Mouse (Mus musculus) heart, embryonic 16.5 days (tissue): ENCODE data around the gene Prl7a2. TPM values are rescaled to one million over a fixed set of nuclear protein-coding genes. Genes with fewer than 3 reads are reported as not detected.

Experiments
- ATAC-seq: fragments of 200-750 bp; cut with Nextera tagmentation; replicated peaks from 2 replicates; pipeline ENCODE4 v1.8.0; 2017; ENCODE audit warnings: moderate number of reproducible peaks; ENCODE audit not compliant: insufficient read depth, low FRiP score; ENCODE audit errors: extremely low read depth
- H3K27ac ChIP-seq: fragments of 300-500 bp; sonication (generic); 2 replicates; pipeline ENCODE4 v1.5.1; 2014; ENCODE audit warnings: mild to moderate bottlenecking, low read length, control low read depth, moderate library complexity
- H3K27me3 ChIP-seq: fragments of 300-500 bp; sonication (generic); 2 replicates; pipeline ENCODE4 v1.6.1; 2014; ENCODE audit warnings: low read length, mixed read lengths; ENCODE audit not compliant: control insufficient read depth, insufficient read depth
- H3K36me3 ChIP-seq: fragments of 300-500 bp; sonication (generic); 2 replicates; pipeline ENCODE4 v1.6.1; 2014; ENCODE audit not compliant: control insufficient read depth, insufficient read depth
- H3K4me1 ChIP-seq: fragments of 300-500 bp; sonication (generic); 2 replicates; pipeline ENCODE4 v1.6.1; 2014; ENCODE audit warnings: low read length, mixed read lengths; ENCODE audit not compliant: control insufficient read depth, insufficient read depth
- H3K4me2 ChIP-seq: fragments of 300-500 bp; sonication (generic); 2 replicates; pipeline ENCODE4 v1.6.1; 2014; ENCODE audit warnings: low read depth, mild to moderate bottlenecking, control low read depth, low read length
- H3K4me3 ChIP-seq: fragments of 300-500 bp; sonication (generic); 2 replicates; pipeline ENCODE4 v1.5.1; 2014; ENCODE audit warnings: mild to moderate bottlenecking, control low read depth, low read length
- H3K9ac ChIP-seq: fragments of 300-500 bp; sonication (generic); 2 replicates; pipeline ENCODE4 v1.6.1; 2014; ENCODE audit warnings: low read length, control low read depth
- H3K9me3 ChIP-seq: fragments of 300-500 bp; sonication (generic); replicated peaks from 2 replicates; pipeline ENCODE4 v1.6.1; 2016; ENCODE audit warnings: low read length; ENCODE audit not compliant: control insufficient read depth
- WGBS: fragments of 180-500 bp; shearing (Covaris S2); extraction: QIAGEN DNeasy Blood & Tissue Kit; methylation state at CpG from one replicate; pipeline ENCODE4 v1.1.7; 2014; 5-methylcytosine and 5-hydroxymethylcytosine counted together
- polyA plus RNA-seq: library from polyadenylated mRNA; unstranded; fragments of >200 nt; fragmentation: Nextera tagmentation; extraction: Ambion mirVana; gene quantifications from 2 replicates; pipeline ENCODE4 v1.2.1, GENCODE M21; 2015

Prl7a2 gene
- not detected in 2 replicates for polyA plus RNA-seq

- Histone ChIP-seq H3K4me1 (no peaks in the 10 kb centered on the region), H3K27me3 (no peaks in the 10 kb centered on the region), H3K9me3 (no peaks in the 10 kb centered on the region), H3K27ac (no peak within 1 kb of the TSS), H3K4me3 (no peak within 1 kb of the TSS), H3K36me3 (no peaks in the 10 kb centered on the region), H3K4me2 (no peak within 1 kb of the TSS), H3K9ac (no peak within 1 kb of the TSS)
- ATAC-seq: no peak
- 75% methylated on average over 4 of the region's 4 CpGs for WGBS
These were observed at the start of gene Prl7a2 for GRCm38 (mm10) chr13:27667936-27668335. Gene Prl7a2 (minus strand): TSS chr13:27668036.

GRCm38 (mm10) chr13:27716636-27717035 is 48.8 kb upstream of the Prl7a2 start, which contains the start of gene Prl7d1:
Gene Prl7d1 (minus strand): TSS chr13:27716736.
- Histone ChIP-seq H3K9ac (no peak within 1 kb of the TSS), H3K36me3 (no peaks in the 10 kb centered on the region), H3K4me3 (no peak within 1 kb of the TSS), H3K27me3 (no peaks in the 10 kb centered on the region), H3K4me1 (no peaks in the 10 kb centered on the region), H3K9me3 (no peaks in the 10 kb centered on the region), H3K27ac (no peak within 1 kb of the TSS), H3K4me2 (no peak within 1 kb of the TSS)
- no peak for ATAC-seq
- 82% methylated on average over 5 of the region's 5 CpGs for WGBS

- no peak for ATAC-seq
- WGBS: 44% methylated on average over 2 of the region's 2 CpGs
These were observed 38.7 kb upstream of the Prl7a2 start for GRCm38 (mm10) chr13:27706521-27706920.

GRCm38 (mm10) chr13:27660747-27661146 is 7.1 kb downstream of the Prl7a2 start:
- no peak for ATAC-seq
- no peaks in the 10 kb centered on the region for H3K9me3 ChIP-seq
- H3K36me3 ChIP-seq: no peaks in the 10 kb centered on the region
- WGBS: 66% methylated on average over 2 of the region's 2 CpGs
- H3K9ac ChIP-seq: no peak overlapping the region
- H3K4me2 ChIP-seq: no peak overlapping the region
- H3K4me1 ChIP-seq: no peaks in the 10 kb centered on the region
- H3K27me3 ChIP-seq: no peaks in the 10 kb centered on the region
- no peak overlapping the region for H3K27ac ChIP-seq
- H3K4me3 ChIP-seq: no peak overlapping the region

More at GRCm38 (mm10) chr13:27706521-27706920, 38.7 kb upstream of the Prl7a2 start:
- Histone ChIP-seq H3K27ac (no peak overlapping the region), H3K4me3 (no peak overlapping the region), H3K4me2 (no peak overlapping the region), H3K4me1 (no peaks in the 10 kb centered on the region), H3K9ac (no peak overlapping the region), H3K36me3 (no peaks in the 10 kb centered on the region), H3K27me3 (no peaks in the 10 kb centered on the region), H3K9me3 (no peaks in the 10 kb centered on the region)

GRCm38 (mm10) chr13:27642393-27642792 is 25.4 kb downstream of the Prl7a2 start, which contains the start of gene Prl7a1:
Gene Prl7a1 (minus strand): TSS chr13:27642493.
- Histone ChIP-seq H3K4me2 (no peak within 1 kb of the TSS), H3K27me3 (no peaks in the 10 kb centered on the region), H3K27ac (no peak within 1 kb of the TSS), H3K9ac (no peak within 1 kb of the TSS), H3K36me3 (no peaks in the 10 kb centered on the region), H3K4me3 (no peak within 1 kb of the TSS), H3K4me1 (no peaks in the 10 kb centered on the region), H3K9me3 (no peaks in the 10 kb centered on the region)
- 89% methylated on average over 3 of the region's 3 CpGs for WGBS
- ATAC-seq: no peak

GRCm38 (mm10) chr13:27610482-27610881 is 57.4 kb downstream of the Prl7a2 start, which contains the start of gene Prl7b1:
Gene Prl7b1 (minus strand): TSS chr13:27610582.
- no peaks in the 10 kb centered on the region for H3K36me3 ChIP-seq
- no peak within 1 kb of the TSS for H3K4me2 ChIP-seq
- no peak within 1 kb of the TSS for H3K9ac ChIP-seq
- H3K27me3 ChIP-seq: no peaks in the 10 kb centered on the region
- H3K4me3 ChIP-seq: no peak within 1 kb of the TSS
- no peaks in the 10 kb centered on the region for H3K4me1 ChIP-seq
- ATAC-seq: no peak
- H3K9me3 ChIP-seq: no peaks in the 10 kb centered on the region
- no peak within 1 kb of the TSS for H3K27ac ChIP-seq
- WGBS: 52% methylated on average over 4 of the region's 4 CpGs

Other genes starting within 250 kb of the Prl7a2 start
- not detected in 2 replicates for gene Prl8a6, start 229.3 kb downstream of the Prl7a2 start, polyA plus RNA-seq
- not detected in 2 replicates for gene Prl8a8, start 154.8 kb downstream of the Prl7a2 start, polyA plus RNA-seq
- not detected in 2 replicates for gene Prl8a9, start 103.4 kb downstream of the Prl7a2 start, polyA plus RNA-seq
- gene Prl8a1, start 85.9 kb downstream of the Prl7a2 start, polyA plus RNA-seq: not detected in 2 replicates
- not detected in 2 replicates for gene Prl7b1, start 57.5 kb downstream of the Prl7a2 start, polyA plus RNA-seq
- gene Prl7a1, start 25.5 kb downstream of the Prl7a2 start, polyA plus RNA-seq: not detected in 2 replicates
- not detected in 2 replicates for gene Prl7d1, start 48.7 kb upstream of the Prl7a2 start, polyA plus RNA-seq
- not detected in 2 replicates for gene Prl7c1, start 112.8 kb upstream of the Prl7a2 start, polyA plus RNA-seq
- not detected in 2 replicates for gene Prl2a1, start 133.6 kb upstream of the Prl7a2 start, polyA plus RNA-seq
- not detected in 2 replicates for gene Prl2c1, start 181.3 kb upstream of the Prl7a2 start, polyA plus RNA-seq